Mouse (Mus musculus) megakaryocyte, embryonic 14.5 days (primary cell): ENCODE results near the gene Slc25a42. TPM values are rescaled to one million over a fixed set of nuclear protein-coding genes. Genes with fewer than 3 reads are reported as not detected.

Experiments
- H3K27me3 ChIP-seq: replicated peaks from 2 replicates; pipeline ENCODE3; 2012; ENCODE audit warnings: inconsistent platforms
- H3K36me3 ChIP-seq: replicated peaks from 2 replicates; pipeline ENCODE3; 2012; ENCODE audit warnings: low read length, inconsistent platforms, mixed read lengths
- H3K4me1 ChIP-seq: 2 replicates; pipeline ENCODE4 v1.6.1; 2012; ENCODE audit warnings: inconsistent platforms
- H3K4me3 ChIP-seq: replicated peaks from 2 replicates; pipeline ENCODE3; 2012; ENCODE audit warnings: moderate library complexity, mild to moderate bottlenecking, inconsistent platforms
- H3K9me3 ChIP-seq: 2 replicates; pipeline ENCODE4 v1.6.1; 2012; ENCODE audit warnings: inconsistent platforms
- FLI1 ChIP-seq: IDR thresholded peaks from 2 replicates; pipeline ENCODE4 v1.6.1; 2012; ENCODE audit warnings: low read length, inconsistent platforms, mixed read lengths
- GATA1 ChIP-seq: IDR thresholded peaks from 3 replicates; pipeline ENCODE4 v1.6.1; 2012; ENCODE audit warnings: mixed read lengths, low read length, inconsistent platforms, borderline replicate concordance
- polyA plus RNA-seq: library from polyadenylated mRNA; stranded (reverse); fragments of >175 nt; gene quantifications from 2 replicates; pipeline ENCODE4 v1.2.3, GENCODE M21; 2012; ENCODE audit warnings: low replicate concordance; ENCODE audit not compliant: insufficient read depth

Gene Slc25a42
- polyA plus RNA-seq, result 5.0 and 5.5 TPM in 2 replicates

DNA sequence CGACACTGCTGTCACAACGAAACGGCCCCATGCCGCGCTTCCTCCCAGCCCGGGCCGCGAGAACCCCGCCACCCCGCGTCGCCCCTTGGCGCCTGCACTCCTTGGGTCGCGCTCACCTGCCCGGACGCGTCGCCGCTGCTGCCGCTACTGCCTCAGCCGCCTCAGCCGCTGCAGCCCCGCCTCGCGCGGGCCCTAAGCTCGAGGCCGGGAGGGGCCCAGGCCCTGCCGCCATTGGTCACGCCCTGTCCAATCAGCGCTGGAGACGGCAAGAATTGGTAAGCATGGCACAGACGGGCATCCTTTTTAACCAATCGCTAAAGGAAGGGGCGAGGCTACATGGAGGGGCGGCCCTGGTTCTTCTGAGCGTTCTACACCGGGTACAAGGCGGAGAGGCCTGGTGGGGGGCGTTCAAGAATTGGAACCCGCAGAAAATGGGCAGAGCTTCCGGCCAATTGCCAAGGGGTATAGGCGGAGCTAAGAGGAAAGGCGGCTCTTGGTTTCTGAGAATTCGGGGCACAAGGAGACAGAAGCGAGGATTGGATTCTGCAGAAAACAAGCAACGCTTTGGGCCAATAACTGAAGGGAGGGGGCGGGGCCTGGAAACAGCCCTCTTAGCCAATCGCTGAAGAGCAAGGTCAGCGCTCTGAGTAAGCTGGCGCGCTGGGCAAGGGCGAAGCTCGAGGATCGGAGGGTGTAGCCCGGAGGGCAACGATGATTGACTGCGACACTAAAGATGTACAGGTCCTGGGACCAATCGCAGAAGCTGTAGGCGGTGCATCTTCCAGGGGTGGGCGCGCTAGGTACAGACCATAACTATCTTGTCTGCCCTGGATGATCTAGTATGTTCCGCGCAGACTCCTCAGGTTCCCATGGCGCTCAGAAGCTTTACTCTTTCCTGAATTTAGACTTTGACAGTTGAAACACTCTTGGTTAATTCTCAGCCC, at the start of gene Slc25a42:
Gene Slc25a42 (minus strand): TSS at position 194 of the 944 bp plus-strand sequence.
- no peaks in the 10 kb centered on the region for H3K27me3 ChIP-seq
- no peak for TF ChIP-seq FLI1
- no peak for TF ChIP-seq GATA1
- peaks cover 5% of the 10 kb centered on the region for H3K36me3 ChIP-seq
- H3K9me3 ChIP-seq, result no peaks in the 10 kb centered on the region
- peaks cover 91% of the 10 kb centered on the region for H3K4me1 ChIP-seq
- peak within 1 kb of the TSS; percentile 96 for H3K4me3 ChIP-seq

DNA sequence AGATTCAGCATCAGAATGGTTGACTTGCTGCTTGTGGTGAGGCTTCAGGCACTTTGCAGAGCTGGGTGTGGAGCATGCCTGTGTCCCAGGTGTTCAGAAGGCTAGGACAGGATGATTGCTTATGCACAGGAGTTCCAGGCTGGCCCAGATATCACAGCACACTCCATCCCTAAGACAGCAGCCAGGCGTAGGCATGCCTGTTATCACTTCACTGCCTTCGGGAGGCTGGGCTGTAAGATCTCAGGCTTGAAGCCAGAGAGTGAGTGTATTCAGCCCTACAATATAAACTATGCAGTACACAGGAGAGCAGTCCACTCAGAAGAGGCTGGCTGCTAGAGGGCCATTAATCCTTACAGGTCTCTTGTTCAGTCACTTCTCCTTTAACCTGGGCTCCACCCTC, 46.9 kb upstream of the Slc25a42 start:
- TF ChIP-seq FLI1 (no peak), GATA1 (no peak)
- no peak overlapping the region for H3K4me3 ChIP-seq
- no peaks in the 10 kb centered on the region for H3K27me3 ChIP-seq
- H3K9me3 ChIP-seq, result no peaks in the 10 kb centered on the region
- H3K4me1 ChIP-seq, result peaks cover 28% of the 10 kb centered on the region
- H3K36me3 ChIP-seq, result peaks cover 100% of the 10 kb centered on the region

DNA sequence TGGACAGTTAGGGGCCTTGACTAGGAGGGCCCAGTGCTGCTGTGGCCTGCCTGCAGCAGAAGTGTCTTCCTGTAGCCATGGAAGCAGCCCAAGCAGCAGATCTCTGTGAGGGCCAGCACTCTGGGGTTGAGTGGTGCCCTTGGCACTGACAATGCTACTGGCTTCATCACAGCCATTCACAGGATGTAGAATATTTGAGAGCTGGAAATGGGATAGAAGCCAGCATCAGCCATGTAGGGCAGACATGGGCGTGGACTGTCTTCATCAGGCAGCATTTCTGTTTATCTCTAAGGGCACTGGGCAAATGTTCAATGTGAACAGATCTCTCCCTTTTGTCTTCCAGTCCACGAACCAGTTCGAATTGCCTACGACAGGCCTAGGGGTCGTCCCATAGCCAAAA, 46.5 kb upstream of the Slc25a42 start:
- Histone ChIP-seq H3K4me3 (no peak overlapping the region), H3K36me3 (peaks cover 100% of the 10 kb centered on the region)
- no peak for TF ChIP-seq FLI1
- TF ChIP-seq GATA1, result no peak

DNA sequence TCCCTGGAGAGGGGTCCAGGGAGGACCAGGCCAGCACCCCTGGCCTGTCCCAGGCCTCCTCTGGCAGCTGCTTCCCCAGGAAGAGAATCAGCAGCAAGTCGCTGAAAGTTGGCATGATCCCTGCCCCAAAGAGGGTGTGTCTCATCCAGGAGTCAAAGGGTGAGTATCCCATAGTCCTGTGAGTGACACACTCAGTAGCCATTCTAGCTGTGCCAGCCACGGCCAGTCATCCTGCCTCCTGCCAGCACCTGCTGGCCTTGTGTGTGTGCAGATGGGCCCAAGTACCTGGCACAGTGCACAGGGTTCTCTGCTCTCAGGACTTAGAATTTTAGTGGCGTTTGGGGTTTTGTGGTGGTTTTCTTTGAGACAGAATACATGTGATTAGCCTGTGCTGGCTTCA, 45.4 kb upstream of the Slc25a42 start:
- TF ChIP-seq GATA1 (no peak), FLI1 (no peak)
- no peaks in the 10 kb centered on the region for H3K27me3 ChIP-seq
- H3K9me3 ChIP-seq, result no peaks in the 10 kb centered on the region
- H3K36me3 ChIP-seq, result peaks cover 100% of the 10 kb centered on the region
- no peak overlapping the region for H3K4me3 ChIP-seq
- peaks cover 42% of the 10 kb centered on the region for H3K4me1 ChIP-seq

More for the DNA sequence above, 46.5 kb upstream of the Slc25a42 start:
- H3K27me3 ChIP-seq, result no peaks in the 10 kb centered on the region
- peaks cover 31% of the 10 kb centered on the region for H3K4me1 ChIP-seq
- H3K9me3 ChIP-seq, result no peaks in the 10 kb centered on the region

DNA sequence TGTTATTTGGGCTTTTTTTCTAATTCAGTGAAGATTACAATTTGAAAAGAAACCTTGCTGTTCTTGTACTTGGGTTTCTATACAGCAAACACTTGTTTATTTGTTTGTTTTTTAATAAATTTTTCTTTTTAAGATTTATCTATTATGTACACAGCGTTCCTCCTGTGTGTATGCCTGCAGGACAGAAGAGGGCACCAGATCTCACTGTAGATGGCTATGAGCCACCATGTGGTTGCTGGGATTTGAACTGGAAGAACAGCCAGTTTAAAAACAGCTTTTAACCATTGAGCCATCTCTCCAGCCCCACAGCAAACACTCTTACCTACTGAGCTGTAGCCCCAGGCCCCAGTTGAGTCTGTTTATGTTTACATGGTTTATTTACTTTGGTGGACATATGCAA, 42.5 kb upstream of the Slc25a42 start:
- peaks cover 100% of the 10 kb centered on the region for H3K36me3 ChIP-seq
- H3K27me3 ChIP-seq, result no peaks in the 10 kb centered on the region
- TF ChIP-seq GATA1, result no peak
- TF ChIP-seq FLI1, result no peak
- H3K4me3 ChIP-seq, result no peak overlapping the region
- H3K4me1 ChIP-seq, result peaks cover 62% of the 10 kb centered on the region
- no peaks in the 10 kb centered on the region for H3K9me3 ChIP-seq

DNA sequence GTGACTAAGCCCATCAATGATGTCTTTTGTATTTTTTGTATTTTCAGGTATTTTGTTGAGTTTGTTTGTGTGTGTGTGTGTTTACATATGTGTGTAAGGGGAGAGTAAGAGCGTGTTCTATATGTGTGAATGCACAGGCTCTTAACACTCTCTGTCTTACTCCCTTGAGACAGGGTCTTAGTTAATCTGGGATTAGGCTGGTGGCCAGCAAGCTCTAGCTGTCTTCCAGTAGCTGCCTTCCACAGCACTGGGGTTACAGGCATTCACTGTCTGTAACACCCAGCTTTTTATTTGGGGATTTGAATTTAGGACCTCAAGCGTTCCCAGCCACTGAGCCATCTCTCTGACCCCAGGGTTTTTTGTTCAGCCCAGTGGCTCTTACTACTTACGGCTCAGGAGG, 35.7 kb upstream of the Slc25a42 start:
- Histone ChIP-seq H3K4me1 (peaks cover 87% of the 10 kb centered on the region), H3K27me3 (no peaks in the 10 kb centered on the region), H3K9me3 (no peaks in the 10 kb centered on the region), H3K4me3 (no peak overlapping the region), H3K36me3 (peaks cover 93% of the 10 kb centered on the region)
- no peak for TF ChIP-seq GATA1
- TF ChIP-seq FLI1, result no peak

DNA sequence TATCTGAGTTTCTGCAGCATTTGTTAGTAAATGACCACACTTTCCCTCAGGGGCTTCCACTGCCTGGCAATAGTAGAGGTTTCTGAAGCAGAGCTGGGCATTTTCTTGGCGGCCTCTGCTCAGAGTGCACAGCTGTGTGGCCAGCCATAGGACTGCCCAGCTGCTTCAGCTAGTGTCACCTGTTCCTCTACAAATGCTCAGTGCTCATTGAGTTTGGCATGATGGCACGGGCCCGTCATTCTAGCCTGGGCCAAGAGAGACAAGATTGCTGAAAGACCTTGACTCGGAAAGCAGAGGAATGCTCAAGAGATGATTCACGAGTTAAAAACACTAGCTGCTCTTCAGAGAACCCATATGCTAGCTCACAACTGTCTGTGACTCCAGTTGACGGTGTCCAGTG, 34.5 kb upstream of the Slc25a42 start:
- no peak overlapping the region for H3K4me3 ChIP-seq
- TF ChIP-seq FLI1, result no peak
- TF ChIP-seq GATA1, result no peak
- no peaks in the 10 kb centered on the region for H3K27me3 ChIP-seq
- H3K36me3 ChIP-seq, result peaks cover 93% of the 10 kb centered on the region
- H3K9me3 ChIP-seq, result no peaks in the 10 kb centered on the region
- peaks cover 90% of the 10 kb centered on the region for H3K4me1 ChIP-seq

DNA sequence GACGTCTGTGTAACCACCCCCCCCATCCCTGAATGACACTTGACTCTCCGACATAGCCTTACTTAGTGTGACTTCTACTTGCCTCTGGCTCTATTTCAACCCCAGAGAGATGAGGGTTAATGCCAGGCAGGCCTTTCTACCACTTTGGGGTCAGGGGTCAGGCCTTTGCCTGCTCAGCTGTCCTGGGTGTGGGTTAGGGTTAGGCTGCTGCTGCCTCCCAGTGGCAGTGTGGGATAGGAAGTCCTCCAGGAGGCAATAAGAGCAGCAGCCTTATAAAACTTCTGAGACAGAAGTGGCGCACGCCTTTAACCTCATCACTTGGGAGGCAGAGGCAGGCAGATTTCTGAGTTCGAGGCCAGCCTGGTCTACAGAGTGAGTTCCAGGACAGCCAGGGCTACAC, 28.5 kb upstream of the Slc25a42 start:
- peaks cover 91% of the 10 kb centered on the region for H3K36me3 ChIP-seq

DNA sequence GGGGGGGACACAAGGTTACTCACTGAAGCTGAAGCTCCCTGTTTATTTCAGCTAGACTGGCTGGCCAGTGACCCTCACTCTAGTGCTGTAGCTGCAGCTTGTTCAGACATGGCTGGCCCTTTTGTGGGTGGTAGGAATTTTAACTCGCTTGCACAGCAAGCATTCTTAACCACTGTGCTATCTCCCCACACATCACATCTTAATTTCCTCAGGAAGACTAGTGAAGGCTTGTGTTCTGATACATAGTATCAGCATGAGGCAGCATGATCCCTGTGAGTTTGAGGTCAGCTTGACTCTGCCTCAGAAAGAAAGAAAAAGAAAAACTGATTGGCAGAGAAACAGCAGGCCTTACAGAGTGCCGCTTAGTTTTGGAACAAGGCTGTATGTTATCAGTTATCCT, 25.7 kb upstream of the Slc25a42 start:
- TF ChIP-seq FLI1, result no peak
- TF ChIP-seq GATA1, result no peak; the same call in 2 of the 3 replicates
- H3K4me1 ChIP-seq, result peaks cover 84% of the 10 kb centered on the region
- H3K36me3 ChIP-seq, result peaks cover 66% of the 10 kb centered on the region
- H3K27me3 ChIP-seq, result no peaks in the 10 kb centered on the region
- H3K9me3 ChIP-seq, result no peaks in the 10 kb centered on the region
- H3K4me3 ChIP-seq, result peak overlapping the region; percentile 59

More for the DNA sequence above, 28.5 kb upstream of the Slc25a42 start:
- H3K9me3 ChIP-seq, result no peaks in the 10 kb centered on the region
- no peaks in the 10 kb centered on the region for H3K27me3 ChIP-seq
- no peak overlapping the region for H3K4me3 ChIP-seq
- H3K4me1 ChIP-seq, result peaks cover 92% of the 10 kb centered on the region
- TF ChIP-seq FLI1 (no peak), GATA1 (no peak)

DNA sequence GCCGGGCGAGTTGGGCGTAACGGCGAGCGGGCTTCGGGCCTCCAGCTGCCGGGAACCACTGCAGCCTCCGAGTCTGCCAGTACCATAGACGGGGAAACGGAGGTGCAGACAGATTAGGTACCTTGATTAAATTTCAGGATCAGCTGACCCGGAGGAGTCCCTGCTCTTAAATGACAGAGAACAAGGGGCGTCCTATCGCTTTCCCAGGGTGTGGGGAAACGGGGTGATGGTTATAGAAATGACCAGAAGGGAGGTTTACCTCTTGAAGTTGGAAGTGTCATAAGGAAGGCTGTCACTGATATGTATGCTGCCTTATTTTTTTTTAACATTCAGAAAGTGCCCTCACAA, 22.6 kb upstream of the Slc25a42 start:
- H3K9me3 ChIP-seq, result no peaks in the 10 kb centered on the region
- H3K36me3 ChIP-seq, result peaks cover 52% of the 10 kb centered on the region
- H3K27me3 ChIP-seq, result no peaks in the 10 kb centered on the region
- TF ChIP-seq FLI1 (no peak), GATA1 (no peak)
- H3K4me3 ChIP-seq, result peak overlapping the region; percentile 99
- H3K4me1 ChIP-seq, result peaks cover 75% of the 10 kb centered on the region
